Mouse (Mus musculus): ENCODE results near the gene Tmem107. TPM values are rescaled to one million over a fixed set of nuclear protein-coding genes. Genes with fewer than 3 reads are reported as not detected.

The Tmem107 gene
- polyA plus RNA-seq, 1 experiment, result 41.7 TPM

DNA sequence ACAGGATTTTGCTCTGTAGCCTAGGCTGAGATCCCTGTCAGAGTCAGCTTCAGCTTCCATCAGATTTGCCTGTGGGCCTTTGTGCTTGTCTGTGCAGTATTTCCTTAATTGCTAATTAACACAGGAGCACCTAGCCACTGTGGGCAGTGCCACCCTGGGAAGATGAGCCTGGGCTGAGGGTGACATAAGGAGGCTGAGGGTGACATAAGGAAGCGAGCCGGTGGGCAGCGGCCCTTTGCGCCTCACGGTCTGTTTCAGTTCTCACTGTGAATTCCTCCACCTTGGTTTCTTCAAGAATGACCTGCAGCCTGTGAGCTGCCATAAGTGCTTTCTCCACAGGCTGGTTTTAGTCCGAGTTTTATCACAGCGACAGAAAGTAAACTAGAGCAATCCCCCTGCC lies 11.0 kb downstream of the Tmem107 start:
- H3K36me3 ChIP-seq (ENCODE audit: control insufficient read depth, insufficient read depth, low read length), result no peaks in the 10 kb centered on the region
- H3K4me3 ChIP-seq (ENCODE audit: insufficient read depth, low read depth, low read length), result no peak overlapping the region
- H3K4me1 ChIP-seq (ENCODE audit: control insufficient read depth, insufficient read depth, low read length), result no peaks in the 10 kb centered on the region
- DNase-seq, result no peak
- no peak overlapping the region for H3K27ac ChIP-seq (ENCODE audit: insufficient read depth, low read depth, low read length)
- no peaks in the 10 kb centered on the region for H3K27me3 ChIP-seq (replicated peaks; ENCODE audit: control insufficient read depth, insufficient read depth, low read length)
- no peak for TF ChIP-seq POLR2A (IDR thresholded peaks at IDR 0.05; ENCODE audit: low read depth, low read length)
- TF ChIP-seq CTCF (conservative IDR thresholded peaks at IDR 0.05; ENCODE audit: insufficient read depth, insufficient read length, low read depth, low read length), result no peak
- 81% methylated on average over 7 of the region's 7 CpGs for WGBS

DNA sequence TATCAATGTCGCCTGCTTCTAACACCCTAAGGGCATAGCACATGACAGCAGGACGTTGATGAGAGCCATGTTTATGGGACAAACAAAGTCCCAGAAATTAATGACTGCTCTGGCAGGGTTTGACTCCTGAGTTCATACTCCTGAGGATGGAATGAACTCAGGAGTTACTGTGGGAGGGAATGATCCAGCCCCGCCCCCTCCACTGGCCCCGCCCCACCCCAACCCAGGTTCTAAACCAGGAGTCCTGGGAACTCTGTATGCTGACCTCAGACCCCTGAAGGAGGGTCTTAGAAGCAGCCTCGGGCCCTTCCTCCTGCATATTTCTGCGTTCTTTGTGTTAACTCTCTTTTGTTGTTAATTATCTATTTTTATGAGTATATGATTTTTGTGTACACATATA lies 15.0 kb downstream of the Tmem107 start:
- Histone ChIP-seq H3K4me3 (ENCODE audit: insufficient read depth, low read depth, low read length) (no peak overlapping the region), H3K36me3 (ENCODE audit: control insufficient read depth, insufficient read depth, low read length) (no peaks in the 10 kb centered on the region), H3K27ac (ENCODE audit: insufficient read depth, low read depth, low read length) (no peak overlapping the region), H3K27me3 (replicated peaks; ENCODE audit: control insufficient read depth, insufficient read depth, low read length) (no peaks in the 10 kb centered on the region), H3K4me1 (ENCODE audit: control insufficient read depth, insufficient read depth, low read length) (peaks cover 6% of the 10 kb centered on the region)
- 55% methylated on average over 6 of the region's 6 CpGs for WGBS
- DNase-seq, result no peak
- no peak for TF ChIP-seq CTCF (conservative IDR thresholded peaks at IDR 0.05; ENCODE audit: insufficient read depth, insufficient read length, low read depth, low read length)
- TF ChIP-seq POLR2A (IDR thresholded peaks at IDR 0.05; ENCODE audit: low read depth, low read length), result no peak

DNA sequence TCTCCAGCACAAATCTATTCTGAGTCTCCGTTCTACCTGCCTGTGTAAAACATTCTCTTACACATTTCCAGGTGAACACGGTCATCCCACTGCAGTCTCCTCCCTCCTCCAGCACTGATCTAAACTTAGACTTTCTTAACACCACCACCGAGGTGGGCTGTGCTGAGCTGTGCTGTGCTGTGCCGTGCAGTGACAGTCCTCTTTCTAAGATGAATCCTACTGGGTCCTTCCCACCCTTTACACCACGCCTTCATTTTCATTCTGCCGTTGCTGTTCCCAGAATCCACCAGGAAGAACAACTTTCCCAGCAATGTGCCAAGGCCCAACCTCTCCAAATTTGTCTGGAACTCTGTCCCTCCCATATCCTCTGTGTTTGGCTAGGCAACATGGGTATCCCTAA lies 15.8 kb downstream of the Tmem107 start:
- Histone ChIP-seq H3K27ac (ENCODE audit: insufficient read depth, low read depth, low read length) (no peak overlapping the region), H3K36me3 (ENCODE audit: control insufficient read depth, insufficient read depth, low read length) (no peaks in the 10 kb centered on the region), H3K4me1 (ENCODE audit: control insufficient read depth, insufficient read depth, low read length) (peaks cover 6% of the 10 kb centered on the region), H3K4me3 (ENCODE audit: insufficient read depth, low read depth, low read length) (no peak overlapping the region), H3K27me3 (replicated peaks; ENCODE audit: control insufficient read depth, insufficient read depth, low read length) (no peaks in the 10 kb centered on the region)
- WGBS, result 57% methylated on average over 6 of the region's 6 CpGs
- TF ChIP-seq POLR2A (IDR thresholded peaks at IDR 0.05; ENCODE audit: low read depth, low read length) (no peak), CTCF (conservative IDR thresholded peaks at IDR 0.05; ENCODE audit: insufficient read depth, insufficient read length, low read depth, low read length) (no peak)
- DNase-seq, result no peak

DNA sequence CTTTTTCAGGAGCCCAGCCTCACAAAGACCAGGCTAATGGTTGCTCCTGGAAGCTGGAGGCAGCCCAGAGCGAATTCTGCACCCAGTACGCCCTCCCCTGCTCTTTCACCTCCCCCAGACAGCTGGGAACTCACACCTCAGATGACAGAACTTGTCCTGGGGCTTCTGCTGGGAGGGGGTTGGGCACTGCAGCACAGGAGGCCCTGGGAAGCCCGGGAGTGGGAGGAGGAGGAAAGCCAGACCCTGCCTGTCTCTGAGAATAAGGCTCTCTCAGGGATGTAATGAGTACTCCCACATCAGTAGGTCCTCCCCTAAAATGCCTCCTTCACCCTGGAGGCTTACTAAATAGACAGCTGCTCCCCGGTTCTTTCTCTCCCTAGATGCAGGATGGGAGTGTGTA lies 16.5 kb downstream of the Tmem107 start:
- H3K27me3 ChIP-seq (replicated peaks; ENCODE audit: control insufficient read depth, insufficient read depth, low read length), result no peaks in the 10 kb centered on the region
- peaks cover 6% of the 10 kb centered on the region for H3K4me1 ChIP-seq (ENCODE audit: control insufficient read depth, insufficient read depth, low read length)
- no peaks in the 10 kb centered on the region for H3K36me3 ChIP-seq (ENCODE audit: control insufficient read depth, insufficient read depth, low read length)
- WGBS, result 65% methylated on average over 4 of the region's 4 CpGs
- H3K4me3 ChIP-seq (ENCODE audit: insufficient read depth, low read depth, low read length), result no peak overlapping the region
- H3K27ac ChIP-seq (ENCODE audit: insufficient read depth, low read depth, low read length), result no peak overlapping the region
- DNase-seq, result no peak
- TF ChIP-seq POLR2A (IDR thresholded peaks at IDR 0.05; ENCODE audit: low read depth, low read length), result no peak

DNA sequence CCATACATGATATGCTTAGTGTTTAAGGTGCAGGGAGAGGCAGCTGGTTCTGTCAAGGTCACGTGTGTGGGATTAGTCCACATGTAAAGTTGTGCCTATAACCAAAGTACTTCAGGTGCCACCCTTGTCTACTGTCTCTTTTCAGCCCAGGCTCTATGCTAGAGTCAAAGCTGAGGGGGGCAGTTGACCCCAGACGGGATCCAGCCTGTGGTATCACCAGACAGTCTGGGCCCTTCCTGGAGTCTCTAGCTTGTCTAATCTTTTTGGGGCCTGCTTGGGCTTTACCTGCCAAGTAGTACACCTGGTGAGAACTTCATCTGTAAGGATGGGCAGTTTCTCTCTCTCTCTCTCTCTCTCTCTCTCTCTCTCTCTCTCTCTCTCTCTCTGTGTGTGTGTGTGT lies 17.0 kb downstream of the Tmem107 start:
- H3K27me3 ChIP-seq (replicated peaks; ENCODE audit: control insufficient read depth, insufficient read depth, low read length), result no peaks in the 10 kb centered on the region
- 90% methylated on average over 2 of the region's 2 CpGs for WGBS
- H3K36me3 ChIP-seq (ENCODE audit: control insufficient read depth, insufficient read depth, low read length), result no peaks in the 10 kb centered on the region
- H3K4me1 ChIP-seq (ENCODE audit: control insufficient read depth, insufficient read depth, low read length), result peaks cover 7% of the 10 kb centered on the region
- no peak for TF ChIP-seq CTCF (conservative IDR thresholded peaks at IDR 0.05; ENCODE audit: insufficient read depth, insufficient read length, low read depth, low read length)
- TF ChIP-seq POLR2A (IDR thresholded peaks at IDR 0.05; ENCODE audit: low read depth, low read length), result no peak
- H3K4me3 ChIP-seq (ENCODE audit: insufficient read depth, low read depth, low read length), result no peak overlapping the region
- no peak for DNase-seq
- no peak overlapping the region for H3K27ac ChIP-seq (ENCODE audit: insufficient read depth, low read depth, low read length)

DNA sequence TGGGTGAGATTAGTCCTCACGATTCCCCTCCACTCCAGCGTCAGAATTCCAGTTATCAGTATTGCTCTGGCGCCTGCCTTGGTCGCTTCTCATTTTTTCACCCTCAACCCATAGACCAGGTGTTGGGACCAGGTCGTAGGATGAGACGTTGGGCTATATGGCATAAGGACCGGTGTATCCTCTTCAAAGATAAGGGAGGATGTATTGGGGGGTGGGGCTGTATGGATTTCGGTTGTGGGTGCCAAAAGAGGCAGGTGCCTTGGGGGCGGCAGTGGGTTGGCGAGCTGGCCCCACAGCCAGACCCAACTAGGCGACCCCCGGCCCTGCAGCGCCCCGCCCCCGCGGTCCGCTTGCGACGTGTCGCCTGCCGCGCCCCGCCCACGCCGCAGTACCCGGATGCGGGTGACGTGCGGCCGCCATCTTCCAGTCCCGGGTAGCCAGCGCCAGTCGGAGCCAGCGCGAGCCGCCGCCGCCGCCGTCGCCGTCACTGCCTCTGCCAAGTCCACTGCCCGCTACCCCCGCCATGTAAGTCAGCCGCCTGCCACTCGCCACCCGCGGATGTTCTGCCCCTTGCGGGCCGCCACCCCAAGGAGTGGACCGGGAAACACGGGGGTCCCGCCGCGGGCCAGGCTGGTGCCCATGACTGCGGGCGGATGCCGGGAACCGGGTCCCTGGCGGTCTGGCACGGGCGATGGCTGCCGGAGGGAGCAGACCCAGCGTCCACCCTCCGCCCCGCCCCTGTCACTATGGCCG lies 17.7 kb downstream of the Tmem107 start, which contains the start of gene Vamp2:
Vamp2 (plus strand) TSS at position 388 of the 753 bp plus-strand sequence.
- Histone ChIP-seq H3K4me1 (ENCODE audit: control insufficient read depth, insufficient read depth, low read length) (peaks cover 11% of the 10 kb centered on the region), H3K27ac (ENCODE audit: insufficient read depth, low read depth, low read length) (peak within 1 kb of the TSS; percentile 98), H3K4me3 (ENCODE audit: insufficient read depth, low read depth, low read length) (peak within 1 kb of the TSS; percentile 98), H3K27me3 (replicated peaks; ENCODE audit: control insufficient read depth, insufficient read depth, low read length) (no peaks in the 10 kb centered on the region), H3K36me3 (ENCODE audit: control insufficient read depth, insufficient read depth, low read length) (no peaks in the 10 kb centered on the region)
- peak; percentile 92 for DNase-seq
- TF ChIP-seq POLR2A (IDR thresholded peaks at IDR 0.05; ENCODE audit: low read depth, low read length), result no peak
- TF ChIP-seq CTCF (conservative IDR thresholded peaks at IDR 0.05; ENCODE audit: insufficient read depth, insufficient read length, low read depth, low read length), result no peak
- WGBS, result 1% methylated on average over 67 of the region's 67 CpGs

DNA sequence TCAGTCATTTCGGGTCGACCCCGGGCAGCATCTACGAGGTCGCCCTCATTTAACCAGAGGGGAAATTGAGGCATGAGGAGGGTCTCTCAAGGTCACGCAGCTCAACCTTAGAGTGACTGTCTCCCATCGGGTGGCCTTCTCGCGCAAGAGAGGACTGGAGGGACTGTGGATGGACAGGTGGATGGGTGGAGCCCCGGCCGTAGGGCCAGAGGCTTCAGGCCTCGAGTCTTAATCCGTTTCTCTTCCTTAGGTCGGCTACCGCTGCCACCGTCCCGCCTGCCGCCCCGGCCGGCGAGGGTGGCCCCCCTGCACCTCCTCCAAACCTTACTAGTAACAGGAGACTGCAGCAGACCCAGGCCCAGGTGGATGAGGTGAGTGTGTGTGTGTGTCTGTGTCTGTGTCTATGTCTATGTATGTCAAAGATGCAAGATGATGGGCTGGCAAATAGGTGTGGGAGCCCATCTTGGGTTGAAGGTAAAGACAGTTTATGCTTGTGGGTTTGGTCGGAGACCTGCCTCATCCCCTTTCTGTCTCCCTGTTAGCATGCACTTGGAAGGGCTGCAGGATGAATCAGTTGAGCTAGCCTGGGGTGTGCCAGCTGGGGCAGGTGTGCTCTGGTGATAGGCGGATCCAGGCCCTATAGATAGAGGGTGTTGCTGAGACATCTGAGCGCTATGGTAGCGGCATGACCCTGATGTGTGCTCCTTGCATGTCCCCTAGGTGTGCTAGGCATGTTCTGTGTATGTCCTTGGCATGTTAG lies 18.4 kb downstream of the Tmem107 start:
- Histone ChIP-seq H3K4me3 (ENCODE audit: insufficient read depth, low read depth, low read length) (peak overlapping the region; percentile 98), H3K27me3 (replicated peaks; ENCODE audit: control insufficient read depth, insufficient read depth, low read length) (no peaks in the 10 kb centered on the region), H3K27ac (ENCODE audit: insufficient read depth, low read depth, low read length) (peak overlapping the region; percentile 98), H3K4me1 (ENCODE audit: control insufficient read depth, insufficient read depth, low read length) (peaks cover 11% of the 10 kb centered on the region), H3K36me3 (ENCODE audit: control insufficient read depth, insufficient read depth, low read length) (no peaks in the 10 kb centered on the region)
- 7% methylated on average over 25 of the region's 25 CpGs for WGBS
- peak; percentile 47 for DNase-seq
- TF ChIP-seq CTCF (conservative IDR thresholded peaks at IDR 0.05; ENCODE audit: insufficient read depth, insufficient read length, low read depth, low read length), result no peak
- no peak for TF ChIP-seq POLR2A (IDR thresholded peaks at IDR 0.05; ENCODE audit: low read depth, low read length)
